Mouse (Mus musculus) intestine, postnatal 0 days (tissue): ENCODE data around the gene Mtss1l. TPM values are rescaled to one million over a fixed set of nuclear protein-coding genes. Genes with fewer than 3 reads are reported as not detected.

Source experiments
- ATAC-seq: fragments of 200-750 bp; cut with Nextera tagmentation; 2 replicates; pipeline ENCODE4 v1.8.0; 2017; ENCODE audit warnings: mild to moderate bottlenecking, moderate TSS enrichment, moderate library complexity
- H3K27ac ChIP-seq: fragments of 300-500 bp; sonication (generic); 2 replicates; pipeline ENCODE4 v1.5.1; 2014; ENCODE audit warnings: mild to moderate bottlenecking, low read depth, low read length, moderate library complexity
- H3K27me3 ChIP-seq: fragments of 300-500 bp; sonication (generic); replicated peaks from 2 replicates; pipeline ENCODE4 v1.6.1; 2014; ENCODE audit warnings: low read length, mixed read lengths; ENCODE audit not compliant: control insufficient read depth, insufficient read depth
- H3K36me3 ChIP-seq: fragments of 300-500 bp; sonication (generic); 2 replicates; pipeline ENCODE4 v1.6.1; 2014; ENCODE audit warnings: mild to moderate bottlenecking, moderate library complexity; ENCODE audit not compliant: control insufficient read depth, insufficient read depth
- H3K4me1 ChIP-seq: fragments of 300-500 bp; sonication (generic); replicated peaks from 2 replicates; pipeline ENCODE4 v1.6.1; 2014; ENCODE audit warnings: antibody characterized with exemption, low read length, mixed read lengths; ENCODE audit not compliant: control insufficient read depth, insufficient read depth
- H3K4me2 ChIP-seq: fragments of 300-500 bp; sonication (generic); replicated peaks from 2 replicates; pipeline ENCODE4 v1.6.1; 2014; ENCODE audit warnings: low read depth, mild to moderate bottlenecking, moderate library complexity
- H3K4me3 ChIP-seq: fragments of 300-500 bp; sonication (generic); 2 replicates; pipeline ENCODE4 v1.5.1; 2014; ENCODE audit warnings: low read depth, low read length
- H3K9ac ChIP-seq: fragments of 300-500 bp; sonication (generic); 2 replicates; pipeline ENCODE4 v1.6.1; 2014; ENCODE audit warnings: mild to moderate bottlenecking, low read depth, low read length
- H3K9me3 ChIP-seq: fragments of 300-500 bp; sonication (generic); 2 replicates; pipeline ENCODE4 v1.6.1; 2016; ENCODE audit warnings: mixed run types; ENCODE audit not compliant: control insufficient read depth
- CTCF ChIP-seq: sonication (generic); IDR thresholded peaks from 2 replicates; pipeline ENCODE4 v1.5.1; 2016; ENCODE audit warnings: low read depth, mild to moderate bottlenecking, control low read depth, antibody characterized with exemption, moderate library complexity
- WGBS: fragments of 180-500 bp; shearing (Covaris S2); extraction: QIAGEN DNeasy Blood & Tissue Kit; methylation state at CpG from one replicate; pipeline ENCODE4 v1.1.7; 2014; 5-methylcytosine and 5-hydroxymethylcytosine counted together
- polyA plus RNA-seq: library from polyadenylated mRNA; unstranded; fragments of >200 nt; fragmentation: Nextera tagmentation; extraction: Ambion mirVana; gene quantifications from 2 replicates; pipeline ENCODE4 v1.2.1, GENCODE M21; 2015

Mtss1l gene
- polyA plus RNA-seq, 1 experiment from 2014 or later, result 4.4 TPM

GRCm38 (mm10) chr8:110719898-110720653, 1.2 kb upstream of the Mtss1l start:
- 62% methylated on average over 6 of the region's 6 CpGs for WGBS
- Histone ChIP-seq H3K4me3 (no peak overlapping the region), H3K4me2 (0 out of 2 replicates have a peak overlapping the region, but pooled peaks have one; percentile 94)

GRCm38 (mm10) chr8:110721606-110722413, 534 bp downstream of the Mtss1l start:
- Histone ChIP-seq H3K36me3 (no peaks in the 10 kb centered on the region; the same call in 1 of the 2 replicates), H3K4me1 (peaks cover 10% of the 10 kb centered on the region; the same call in 1 of the 2 replicates), H3K9ac (peak overlapping the region; percentile 76), H3K27me3 (no peaks in the 10 kb centered on the region), H3K4me3 (peak overlapping the region; percentile 59), H3K9me3 (no peaks in the 10 kb centered on the region), H3K27ac (peak overlapping the region; percentile 71), H3K4me2 (peak overlapping the region; percentile 94)
- WGBS, result 1% methylated on average over 48 of the region's 59 CpGs
- TF ChIP-seq CTCF, result no peak
- ATAC-seq, result peak; percentile 61

More at GRCm38 (mm10) chr8:110719898-110720653, 1.2 kb upstream of the Mtss1l start:
- no peaks in the 10 kb centered on the region for H3K9me3 ChIP-seq
- no peak for ATAC-seq
- no peak for TF ChIP-seq CTCF
- no peaks in the 10 kb centered on the region for H3K27me3 ChIP-seq
- peaks cover 2% of the 10 kb centered on the region; the same call in 1 of the 2 replicates for H3K36me3 ChIP-seq
- H3K4me1 ChIP-seq, result peaks cover 15% of the 10 kb centered on the region; the same call in 1 of the 2 replicates
- no peak overlapping the region for H3K27ac ChIP-seq
- H3K9ac ChIP-seq, result no peak overlapping the region

GRCm38 (mm10) chr8:110722414-110723011, 1.2 kb downstream of the Mtss1l start:
- Histone ChIP-seq H3K4me1 (peaks cover 6% of the 10 kb centered on the region; the same call in 1 of the 2 replicates), H3K4me2 (peak overlapping the region; percentile 94), H3K4me3 (peak overlapping the region; percentile 59), H3K9ac (peak overlapping the region; percentile 76; the same call in 1 of the 2 replicates), H3K27me3 (no peaks in the 10 kb centered on the region), H3K36me3 (peaks cover 6% of the 10 kb centered on the region; the same call in 1 of the 2 replicates), H3K27ac (no peak overlapping the region), H3K9me3 (no peaks in the 10 kb centered on the region)
- no peak for ATAC-seq
- 55% methylated on average over 11 of the region's 11 CpGs for WGBS
- no peak for TF ChIP-seq CTCF

- H3K27ac ChIP-seq, result no peak overlapping the region
- no peak overlapping the region; the same call in 1 of the 2 replicates for H3K4me2 ChIP-seq
Observed at GRCm38 (mm10) chr8:110724493-110724892, 3.2 kb downstream of the Mtss1l start.

GRCm38 (mm10) chr8:110725084-110725838, 4.0 kb downstream of the Mtss1l start:
- 54% methylated on average over 7 of the region's 7 CpGs for WGBS
- no peaks in the 10 kb centered on the region for H3K27me3 ChIP-seq
- no peaks in the 10 kb centered on the region for H3K9me3 ChIP-seq
- TF ChIP-seq CTCF, result no peak; the same call in 1 of the 2 replicates
- H3K4me3 ChIP-seq, result no peak overlapping the region
- ATAC-seq, result no peak
- H3K9ac ChIP-seq, result 0 out of 2 replicates have a peak overlapping the region, but pooled peaks have one; percentile 7
- 0 out of 2 replicates have a peak, but pooled peaks cover 4% of the 10 kb centered on the region for H3K4me1 ChIP-seq
- no peak overlapping the region for H3K27ac ChIP-seq
- peaks cover 28% of the 10 kb centered on the region; the same call in 1 of the 2 replicates for H3K36me3 ChIP-seq
- no peak overlapping the region for H3K4me2 ChIP-seq

More at GRCm38 (mm10) chr8:110724493-110724892, 3.2 kb downstream of the Mtss1l start:
- H3K4me3 ChIP-seq, result no peak overlapping the region
- H3K4me1 ChIP-seq, result 0 out of 2 replicates have a peak, but pooled peaks cover 4% of the 10 kb centered on the region
- 68% methylated on average over 3 of the region's 3 CpGs for WGBS
- no peak for ATAC-seq
- TF ChIP-seq CTCF, result no peak
- H3K27me3 ChIP-seq, result no peaks in the 10 kb centered on the region
- no peaks in the 10 kb centered on the region for H3K9me3 ChIP-seq
- peaks cover 23% of the 10 kb centered on the region; the same call in 1 of the 2 replicates for H3K36me3 ChIP-seq
- H3K9ac ChIP-seq, result no peak overlapping the region
